Mouse (Mus musculus) lung, embryonic 15.5 days (tissue): Measurements from ENCODE around the gene Tm2d3. TPM values are rescaled to one million over a fixed set of nuclear protein-coding genes. Genes with fewer than 3 reads are reported as not detected.

Experiments used
- ATAC-seq: fragments of 200-750 bp; cut with Nextera tagmentation; 2 replicates; pipeline ENCODE4 v1.8.0; 2017; ENCODE audit warnings: moderate number of reproducible peaks, borderline replicate concordance; ENCODE audit not compliant: low FRiP score, low TSS enrichment; ENCODE audit errors: extremely low read depth
- H3K27ac ChIP-seq: fragments of 300-500 bp; sonication (generic); 2 replicates; pipeline ENCODE4 v1.5.1; 2015; ENCODE audit warnings: moderate library complexity, mild to moderate bottlenecking, inconsistent platforms
- H3K27me3 ChIP-seq: fragments of 300-500 bp; sonication (generic); 2 replicates; pipeline ENCODE4 v1.6.1; 2015; ENCODE audit warnings: inconsistent platforms
- H3K36me3 ChIP-seq: fragments of 300-500 bp; sonication (generic); 2 replicates; pipeline ENCODE4 v1.6.1; 2015; ENCODE audit warnings: inconsistent platforms
- H3K4me1 ChIP-seq: fragments of 300-500 bp; sonication (generic); 2 replicates; pipeline ENCODE4 v1.6.1; 2015; ENCODE audit warnings: inconsistent platforms
- H3K4me2 ChIP-seq: fragments of 300-500 bp; sonication (generic); 2 replicates; pipeline ENCODE4 v1.6.1; 2015; ENCODE audit warnings: inconsistent platforms, mild to moderate bottlenecking, moderate library complexity
- H3K4me3 ChIP-seq: fragments of 300-500 bp; sonication (generic); 2 replicates; pipeline ENCODE4 v1.5.1; 2015; ENCODE audit warnings: mild to moderate bottlenecking, inconsistent platforms
- H3K9ac ChIP-seq: fragments of 300-500 bp; sonication (generic); 2 replicates; pipeline ENCODE4 v1.6.1; 2015; ENCODE audit warnings: inconsistent platforms
- H3K9me3 ChIP-seq: fragments of 300-500 bp; sonication (generic); 2 replicates; pipeline ENCODE4 v1.6.1; 2016; ENCODE audit warnings: inconsistent platforms
- WGBS: fragments of 180-500 bp; shearing (Covaris S2); methylation state at CpG from one replicate; pipeline ENCODE4 v1.1.7; 2015; 5-methylcytosine and 5-hydroxymethylcytosine counted together
- polyA plus RNA-seq: library from polyadenylated mRNA; unstranded; fragments of >200 nt; fragmentation: Nextera tagmentation; extraction: Ambion mirVana; gene quantifications from 2 replicates; pipeline ENCODE4 v1.2.1, GENCODE M21; 2015

Tm2d3 gene
- 84.1 and 85.3 TPM in 2 replicates for polyA plus RNA-seq

- Histone ChIP-seq H3K27ac (no peak within 1 kb of the TSS), H3K4me2 (no peak within 1 kb of the TSS), H3K9ac (no peak within 1 kb of the TSS), H3K4me1 (peaks cover 8% of the 10 kb centered on the region; the same call in 1 of the 2 replicates), H3K36me3 (no peaks in the 10 kb centered on the region; the same call in 1 of the 2 replicates), H3K9me3 (no peaks in the 10 kb centered on the region), H3K4me3 (no peak within 1 kb of the TSS), H3K27me3 (no peaks in the 10 kb centered on the region)
- WGBS, result 82% methylated on average over 7 of the region's 7 CpGs
- no peak for ATAC-seq
These were observed at the start of gene Tm2d3 for GRCm38 (mm10) chr7:65690869-65691268. Tm2d3 (plus strand) TSS chr7:65691169.

GRCm38 (mm10) chr7:65642371-65643304 is 48.3 kb upstream of the Tm2d3 start:
- Histone ChIP-seq H3K4me2 (no peak overlapping the region), H3K4me3 (no peak overlapping the region), H3K4me1 (peaks cover 13% of the 10 kb centered on the region), H3K9ac (no peak overlapping the region), H3K36me3 (no peaks in the 10 kb centered on the region), H3K27me3 (0 out of 2 replicates have a peak, but pooled peaks cover 8% of the 10 kb centered on the region), H3K9me3 (no peaks in the 10 kb centered on the region), H3K27ac (no peak overlapping the region)
- no peak for ATAC-seq
- WGBS, result 72% methylated on average over 6 of the region's 6 CpGs

GRCm38 (mm10) chr7:65643861-65644421 is 47.0 kb upstream of the Tm2d3 start:
- no peaks in the 10 kb centered on the region for H3K9me3 ChIP-seq
- H3K4me3 ChIP-seq, result peak overlapping the region; percentile 63
- H3K36me3 ChIP-seq, result peaks cover 4% of the 10 kb centered on the region; the same call in 1 of the 2 replicates
- H3K9ac ChIP-seq, result no peak overlapping the region
- 21% methylated on average over 6 of the region's 6 CpGs for WGBS
- H3K27me3 ChIP-seq, result 0 out of 2 replicates have a peak, but pooled peaks cover 8% of the 10 kb centered on the region
- H3K4me2 ChIP-seq, result peak overlapping the region; percentile 95
- H3K27ac ChIP-seq, result peak overlapping the region; percentile 35; the same call in 1 of the 2 replicates
- ATAC-seq, result peak; percentile 12; the same call in 1 of the 2 replicates
- H3K4me1 ChIP-seq, result peaks cover 13% of the 10 kb centered on the region

- H3K9me3 ChIP-seq, result no peaks in the 10 kb centered on the region
- WGBS, result under 1% methylated on average over 64 of the region's 64 CpGs
- 0 out of 2 replicates have a peak, but pooled peaks cover 8% of the 10 kb centered on the region for H3K27me3 ChIP-seq
- peak within 1 kb of the TSS; percentile 63 for H3K4me3 ChIP-seq
- peak within 1 kb of the TSS; percentile 60 for H3K9ac ChIP-seq
- peak within 1 kb of the TSS; percentile 93 for H3K27ac ChIP-seq
- peaks cover 10% of the 10 kb centered on the region; the same call in 1 of the 2 replicates for H3K36me3 ChIP-seq
- peak within 1 kb of the TSS; percentile 95 for H3K4me2 ChIP-seq
- peak; percentile 94 for ATAC-seq
- H3K4me1 ChIP-seq, result peaks cover 13% of the 10 kb centered on the region
These were observed 46.2 kb upstream of the Tm2d3 start, which contains the start of gene Tarsl2 for GRCm38 (mm10) chr7:65644643-65645351. Tarsl2 (plus strand) TSS chr7:65644898.

GRCm38 (mm10) chr7:65645996-65646395 is 45.0 kb upstream of the Tm2d3 start:
- ATAC-seq, result no peak
- H3K4me1 ChIP-seq, result peaks cover 13% of the 10 kb centered on the region
- no peaks in the 10 kb centered on the region for H3K9me3 ChIP-seq
- H3K9ac ChIP-seq, result no peak overlapping the region
- H3K27me3 ChIP-seq, result 0 out of 2 replicates have a peak, but pooled peaks cover 8% of the 10 kb centered on the region
- 80% methylated on average over 8 of the region's 8 CpGs for WGBS
- H3K27ac ChIP-seq, result no peak overlapping the region
- H3K36me3 ChIP-seq, result peaks cover 10% of the 10 kb centered on the region; the same call in 1 of the 2 replicates
- H3K4me3 ChIP-seq, result no peak overlapping the region
- H3K4me2 ChIP-seq, result no peak overlapping the region

- Histone ChIP-seq H3K9me3 (no peaks in the 10 kb centered on the region), H3K4me1 (no peaks in the 10 kb centered on the region), H3K4me2 (no peak overlapping the region), H3K9ac (no peak overlapping the region), H3K4me3 (no peak overlapping the region), H3K27ac (no peak overlapping the region), H3K27me3 (no peaks in the 10 kb centered on the region), H3K36me3 (peaks cover 14% of the 10 kb centered on the region; the same call in 1 of the 2 replicates)
- ATAC-seq, result no peak
- 85% methylated on average over 4 of the region's 4 CpGs for WGBS
These were observed 40.3 kb upstream of the Tm2d3 start for GRCm38 (mm10) chr7:65650662-65651061.

GRCm38 (mm10) chr7:65657490-65658120 is 33.4 kb upstream of the Tm2d3 start:
- 94% methylated on average over 2 of the region's 2 CpGs for WGBS
- no peak overlapping the region for H3K27ac ChIP-seq
- no peak for ATAC-seq
- no peaks in the 10 kb centered on the region for H3K27me3 ChIP-seq
- no peak overlapping the region for H3K4me3 ChIP-seq
- H3K9me3 ChIP-seq, result no peaks in the 10 kb centered on the region
- H3K36me3 ChIP-seq, result 0 out of 2 replicates have a peak, but pooled peaks cover 4% of the 10 kb centered on the region
- H3K9ac ChIP-seq, result no peak overlapping the region
- no peak overlapping the region for H3K4me2 ChIP-seq
- no peaks in the 10 kb centered on the region for H3K4me1 ChIP-seq

GRCm38 (mm10) chr7:65663225-65663790 is 27.7 kb upstream of the Tm2d3 start:
- no peaks in the 10 kb centered on the region for H3K9me3 ChIP-seq
- H3K9ac ChIP-seq, result no peak overlapping the region
- H3K27ac ChIP-seq, result no peak overlapping the region
- 72% methylated on average over 11 of the region's 11 CpGs for WGBS
- no peaks in the 10 kb centered on the region for H3K4me1 ChIP-seq
- no peaks in the 10 kb centered on the region for H3K27me3 ChIP-seq
- no peak overlapping the region for H3K4me2 ChIP-seq
- no peak overlapping the region for H3K4me3 ChIP-seq
- ATAC-seq, result no peak
- H3K36me3 ChIP-seq, result peaks cover 6% of the 10 kb centered on the region; the same call in 1 of the 2 replicates

- no peaks in the 10 kb centered on the region for H3K9me3 ChIP-seq
- no peaks in the 10 kb centered on the region for H3K27me3 ChIP-seq
- H3K4me1 ChIP-seq, result no peaks in the 10 kb centered on the region
- peak overlapping the region; percentile 5; the same call in 1 of the 2 replicates for H3K4me2 ChIP-seq
- no peak overlapping the region for H3K27ac ChIP-seq
- 56% methylated on average over 14 of the region's 14 CpGs for WGBS
- H3K36me3 ChIP-seq, result peaks cover 6% of the 10 kb centered on the region; the same call in 1 of the 2 replicates
- no peak overlapping the region for H3K9ac ChIP-seq
- H3K4me3 ChIP-seq, result no peak overlapping the region
- ATAC-seq, result no peak
These were observed 27.1 kb upstream of the Tm2d3 start for GRCm38 (mm10) chr7:65663886-65664285.

GRCm38 (mm10) chr7:65667491-65667890 is 23.5 kb upstream of the Tm2d3 start:
- Histone ChIP-seq H3K27ac (no peak overlapping the region), H3K4me3 (no peak overlapping the region), H3K36me3 (peaks cover 6% of the 10 kb centered on the region; the same call in 1 of the 2 replicates), H3K9ac (no peak overlapping the region), H3K4me1 (no peaks in the 10 kb centered on the region), H3K9me3 (no peaks in the 10 kb centered on the region), H3K27me3 (no peaks in the 10 kb centered on the region), H3K4me2 (no peak overlapping the region)
- ATAC-seq, result no peak
- 87% methylated on average over 6 of the region's 6 CpGs for WGBS
